Mouse (Mus musculus) liver, embryonic 16.5 days (tissue): Measurements from ENCODE around the gene Arl1. TPM values are rescaled to one million over a fixed set of nuclear protein-coding genes. Genes with fewer than 3 reads are reported as not detected.

ENCODE experiments used
- ATAC-seq: fragments of 200-750 bp; cut with Nextera tagmentation; 2 replicates; pipeline ENCODE4 v1.8.0; 2017; ENCODE audit warnings: low read depth, mild to moderate bottlenecking, moderate number of reproducible peaks, moderate library complexity
- H3K27ac ChIP-seq: fragments of 300-500 bp; sonication (generic); 2 replicates; pipeline ENCODE4 v1.5.1; 2014; ENCODE audit warnings: mild to moderate bottlenecking, low read length
- H3K27me3 ChIP-seq: fragments of 300-500 bp; sonication (generic); 2 replicates; pipeline ENCODE4 v1.6.1; 2014; ENCODE audit warnings: low read depth, low read length, mixed read lengths; ENCODE audit not compliant: control insufficient read depth, insufficient read depth
- H3K36me3 ChIP-seq: fragments of 300-500 bp; sonication (generic); 2 replicates; pipeline ENCODE4 v1.6.1; 2014; ENCODE audit warnings: mild to moderate bottlenecking; ENCODE audit not compliant: control insufficient read depth, insufficient read depth
- H3K4me1 ChIP-seq: fragments of 300-500 bp; sonication (generic); 2 replicates; pipeline ENCODE4 v1.6.1; 2014; ENCODE audit warnings: low read depth, low read length, mixed read lengths; ENCODE audit not compliant: control insufficient read depth
- H3K4me2 ChIP-seq: fragments of 300-500 bp; sonication (generic); 2 replicates; pipeline ENCODE4 v1.6.1; 2014; ENCODE audit warnings: low read depth, low read length, mixed read lengths
- H3K4me3 ChIP-seq: fragments of 300-500 bp; sonication (generic); 2 replicates; pipeline ENCODE4 v1.5.1; 2014; ENCODE audit warnings: low read depth, mild to moderate bottlenecking, low read length
- H3K9ac ChIP-seq: fragments of 300-500 bp; sonication (generic); 2 replicates; pipeline ENCODE4 v1.6.1; 2014; ENCODE audit warnings: low read depth, low read length
- H3K9me3 ChIP-seq: fragments of 300-500 bp; sonication (generic); replicated peaks from 2 replicates; pipeline ENCODE4 v1.6.1; 2016; ENCODE audit warnings: low read length; ENCODE audit not compliant: control insufficient read depth
- WGBS: fragments of 180-500 bp; shearing (Covaris S2); extraction: QIAGEN DNeasy Blood & Tissue Kit; methylation state at CpG from one replicate; pipeline ENCODE4 v1.1.7; 2014; ENCODE audit not compliant: insufficient replicate concordance; 5-methylcytosine and 5-hydroxymethylcytosine counted together
- polyA plus RNA-seq: library from polyadenylated mRNA; unstranded; fragments of >200 nt; fragmentation: Nextera tagmentation; extraction: Ambion mirVana; gene quantifications from 2 replicates; pipeline ENCODE4 v1.2.1, GENCODE M21; 2015

Gene Arl1
- 56.4 and 63.9 TPM in 2 replicates for polyA plus RNA-seq

DNA sequence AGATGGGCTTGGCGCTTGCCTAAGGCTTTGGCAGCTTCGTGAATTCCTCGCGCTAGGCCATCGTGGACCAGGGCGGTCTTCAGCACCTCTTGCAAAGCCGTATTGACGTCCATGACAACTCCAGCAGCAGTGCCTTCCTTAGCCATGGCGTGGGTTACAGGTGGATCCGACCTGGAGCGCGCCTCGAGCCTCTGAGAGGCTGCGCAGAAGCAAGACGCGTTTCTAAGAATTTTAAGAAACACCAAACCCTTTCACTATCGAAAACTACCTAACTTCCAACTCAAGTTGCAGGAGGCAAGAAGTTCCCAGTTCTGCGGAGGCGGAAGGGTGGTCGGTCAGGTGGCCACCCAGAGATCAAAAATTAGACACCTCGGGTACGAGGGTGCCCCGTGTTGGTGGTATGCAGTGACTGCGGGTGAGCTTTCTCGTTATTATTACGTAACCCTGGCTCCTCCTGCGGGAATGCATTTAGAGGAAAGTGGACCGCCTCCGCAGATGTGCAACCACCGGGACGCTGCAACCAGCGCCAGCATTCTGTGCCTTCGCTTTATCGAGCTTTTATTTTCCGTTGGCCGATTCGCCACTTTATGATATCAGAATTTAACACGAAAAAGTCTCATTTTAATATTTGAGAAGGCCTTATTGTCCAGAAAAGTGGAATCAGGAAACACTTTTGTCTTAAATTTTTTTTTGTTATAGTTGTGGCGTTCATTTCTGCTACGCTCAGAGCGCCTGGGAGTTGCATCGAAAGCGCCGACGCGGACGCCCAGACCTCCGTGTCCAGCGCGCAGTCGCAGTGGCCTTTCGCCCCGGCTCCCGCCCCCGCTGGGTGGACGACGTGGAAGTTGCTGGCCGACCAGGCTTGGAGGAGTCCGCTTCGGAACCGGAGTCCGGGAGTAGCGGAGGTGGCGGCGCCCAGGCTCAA is at the start of gene Arl1:
Gene Arl1 (plus strand): TSS at position 288 of the 925 bp plus-strand sequence.
- Histone ChIP-seq H3K4me1 (peaks cover 11% of the 10 kb centered on the region), H3K4me2 (peak within 1 kb of the TSS; percentile 90), H3K4me3 (peak within 1 kb of the TSS; percentile 88), H3K9ac (peak within 1 kb of the TSS; percentile 90), H3K9me3 (no peaks in the 10 kb centered on the region), H3K36me3 (no peaks in the 10 kb centered on the region), H3K27me3 (no peaks in the 10 kb centered on the region), H3K27ac (peak within 1 kb of the TSS; percentile 79)
- under 1% methylated on average over 65 of the region's 65 CpGs for WGBS
- peak; percentile 91 for ATAC-seq

DNA sequence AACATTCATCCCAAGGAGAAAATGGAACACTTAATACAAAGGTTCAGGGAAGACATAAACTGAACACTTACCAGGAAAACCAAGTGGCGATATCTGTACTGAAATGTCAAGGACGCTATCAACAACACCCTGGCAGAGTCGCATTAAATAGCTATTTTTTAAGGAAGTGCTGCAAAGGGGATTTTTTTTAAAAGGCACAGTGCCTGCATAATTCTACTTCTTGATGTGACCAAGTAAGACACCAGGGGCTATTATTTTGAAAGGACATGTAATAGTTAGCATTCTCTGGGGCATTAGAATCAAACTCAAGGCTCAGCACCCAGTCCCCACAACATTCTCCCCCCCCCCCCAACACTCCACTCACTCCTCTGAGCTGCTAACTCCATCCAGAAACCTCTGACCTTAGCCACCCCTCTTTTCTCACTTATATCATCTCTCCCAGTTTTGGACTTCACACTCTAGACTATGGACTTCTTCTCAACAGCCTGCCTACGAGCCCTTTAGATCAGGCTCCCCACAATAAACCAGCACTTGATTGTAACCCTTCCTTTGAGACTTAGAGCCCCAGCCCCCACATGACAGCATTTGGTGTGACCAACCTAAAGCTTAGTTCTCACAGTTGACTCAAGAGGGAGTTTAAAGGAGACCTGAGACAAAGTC is 47.6 kb upstream of the Arl1 start:
- WGBS = 43% methylated on average over 4 of the region's 4 CpGs
- H3K27me3 ChIP-seq = no peaks in the 10 kb centered on the region
- no peak overlapping the region for H3K9ac ChIP-seq
- H3K4me1 ChIP-seq = no peaks in the 10 kb centered on the region
- ATAC-seq = peak; percentile 30
- no peaks in the 10 kb centered on the region for H3K9me3 ChIP-seq
- no peaks in the 10 kb centered on the region for H3K36me3 ChIP-seq
- no peak overlapping the region for H3K4me2 ChIP-seq
- H3K4me3 ChIP-seq = no peak overlapping the region
- no peak overlapping the region for H3K27ac ChIP-seq

GRCm38 (mm10) chr10:88684925-88685324 is 45.7 kb upstream of the Arl1 start, which contains the start of gene Spic:
Spic (minus strand) TSS chr10:88685015.
- WGBS = 59% methylated on average over 5 of the region's 5 CpGs
- H3K36me3 ChIP-seq = no peaks in the 10 kb centered on the region
- no peak for ATAC-seq
- H3K9me3 ChIP-seq = no peaks in the 10 kb centered on the region
- H3K9ac ChIP-seq = no peak within 1 kb of the TSS
- no peak within 1 kb of the TSS for H3K4me3 ChIP-seq
- no peak within 1 kb of the TSS for H3K4me2 ChIP-seq
- H3K27ac ChIP-seq = no peak within 1 kb of the TSS
- H3K27me3 ChIP-seq = no peaks in the 10 kb centered on the region
- no peaks in the 10 kb centered on the region for H3K4me1 ChIP-seq

DNA sequence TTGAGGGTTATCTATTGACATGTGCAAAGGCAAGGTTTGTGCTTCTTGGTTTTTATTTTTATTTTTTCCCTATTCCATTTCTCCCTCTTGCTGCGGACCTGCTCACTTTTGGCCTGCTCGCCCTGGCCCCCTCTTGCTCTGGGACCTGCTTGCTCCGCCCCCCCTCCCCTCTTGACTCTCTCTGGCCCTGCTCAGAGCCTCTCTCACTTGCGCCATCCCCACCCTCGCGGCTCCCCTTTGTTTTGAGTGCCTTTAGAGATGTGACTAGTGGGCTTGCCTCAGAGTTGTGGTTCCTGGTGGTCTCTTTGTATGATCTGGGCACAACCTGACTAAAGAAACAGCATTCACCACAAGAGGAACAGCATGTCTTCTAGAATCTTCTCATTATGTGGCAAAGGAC is 29.7 kb upstream of the Arl1 start:
- no peak overlapping the region for H3K27ac ChIP-seq
- no peaks in the 10 kb centered on the region for H3K4me1 ChIP-seq
- no peak overlapping the region for H3K9ac ChIP-seq
- WGBS = 63% methylated on average over 6 of the region's 6 CpGs
- no peaks in the 10 kb centered on the region for H3K27me3 ChIP-seq
- ATAC-seq = no peak
- no peaks in the 10 kb centered on the region for H3K36me3 ChIP-seq
- no peaks in the 10 kb centered on the region for H3K9me3 ChIP-seq
- H3K4me2 ChIP-seq = no peak overlapping the region
- H3K4me3 ChIP-seq = no peak overlapping the region

- Histone ChIP-seq H3K27ac (no peak overlapping the region), H3K4me1 (no peaks in the 10 kb centered on the region), H3K36me3 (no peaks in the 10 kb centered on the region), H3K9me3 (no peaks in the 10 kb centered on the region), H3K4me3 (no peak overlapping the region), H3K9ac (no peak overlapping the region), H3K27me3 (no peaks in the 10 kb centered on the region), H3K4me2 (no peak overlapping the region)
- WGBS = 42% methylated on average over 10 of the region's 10 CpGs
- ATAC-seq = no peak
Measured at GRCm38 (mm10) chr10:88708671-88709523, 21.8 kb upstream of the Arl1 start.

DNA sequence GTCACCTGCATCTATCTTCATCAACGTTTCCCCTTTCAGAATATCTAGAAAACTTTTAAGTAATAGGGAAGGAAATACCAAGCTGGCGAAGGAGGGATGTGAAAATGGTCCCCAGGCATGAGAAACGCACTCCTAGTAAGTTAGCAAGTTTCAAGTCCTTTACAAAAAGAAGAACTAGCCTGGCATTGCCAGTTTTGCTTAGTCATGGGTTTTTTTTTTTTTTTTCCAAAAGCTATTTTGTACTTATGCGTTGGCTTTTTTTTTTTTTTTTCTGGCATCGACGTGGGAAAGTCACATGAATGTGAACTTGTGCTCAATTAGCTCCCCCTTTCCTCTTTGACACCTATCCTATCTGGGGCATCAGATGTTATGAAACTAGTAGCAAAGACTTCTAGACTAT is 18.3 kb upstream of the Arl1 start:
- no peaks in the 10 kb centered on the region for H3K36me3 ChIP-seq
- no peak overlapping the region for H3K9ac ChIP-seq
- H3K27ac ChIP-seq = no peak overlapping the region
- no peaks in the 10 kb centered on the region for H3K27me3 ChIP-seq
- no peak overlapping the region for H3K4me3 ChIP-seq
- 16% methylated on average over 6 of the region's 6 CpGs for whole genome bisulfite sequencing
- H3K4me2 ChIP-seq = no peak overlapping the region
- H3K4me1 ChIP-seq = no peaks in the 10 kb centered on the region
- no peaks in the 10 kb centered on the region for H3K9me3 ChIP-seq
- ATAC-seq = no peak

- Histone ChIP-seq H3K27ac (no peak overlapping the region), H3K9ac (no peak overlapping the region), H3K27me3 (no peaks in the 10 kb centered on the region), H3K4me1 (no peaks in the 10 kb centered on the region), H3K4me2 (no peak overlapping the region), H3K36me3 (no peaks in the 10 kb centered on the region), H3K4me3 (no peak overlapping the region), H3K9me3 (no peaks in the 10 kb centered on the region)
- WGBS = 74% methylated on average over 4 of the region's 4 CpGs
- ATAC-seq = no peak
Measured at GRCm38 (mm10) chr10:88714744-88715143, 15.9 kb upstream of the Arl1 start.

DNA sequence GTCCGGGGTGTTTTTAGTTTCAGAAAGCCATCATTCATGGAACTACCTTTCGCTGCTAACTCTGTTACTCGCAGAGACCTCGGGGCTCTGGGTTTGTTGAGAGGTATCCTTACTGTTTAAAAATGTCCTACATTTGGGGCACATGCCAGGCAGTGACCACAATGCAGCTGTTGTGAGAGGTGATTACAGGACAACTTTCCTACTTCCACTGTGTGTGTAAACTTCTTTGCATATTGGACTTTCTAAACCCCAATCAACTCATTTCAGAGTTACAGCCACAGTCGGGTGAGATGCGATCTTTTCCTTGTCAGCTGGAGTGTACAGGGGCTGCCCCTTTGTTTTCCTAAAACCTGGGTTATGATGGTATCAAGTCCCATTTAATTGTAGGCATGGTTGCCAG is 15.0 kb upstream of the Arl1 start:
- no peaks in the 10 kb centered on the region for H3K27me3 ChIP-seq
- 65% methylated on average over 6 of the region's 6 CpGs for WGBS

More for the DNA sequence above, 15.0 kb upstream of the Arl1 start:
- no peak overlapping the region for H3K4me2 ChIP-seq
- ATAC-seq = no peak
- H3K4me3 ChIP-seq = no peak overlapping the region
- H3K4me1 ChIP-seq = no peaks in the 10 kb centered on the region
- H3K9me3 ChIP-seq = no peaks in the 10 kb centered on the region
- no peak overlapping the region for H3K27ac ChIP-seq
- H3K36me3 ChIP-seq = no peaks in the 10 kb centered on the region
- no peak overlapping the region for H3K9ac ChIP-seq
